Mouse (Mus musculus) cerebellum, adult 2 months (tissue): Measurements from ENCODE around the gene Tpcn1. TPM values are rescaled to one million over a fixed set of nuclear protein-coding genes. Genes with fewer than 3 reads are reported as not detected.

Experiments used
- DNase-seq, 2 experiments: peaks; one replicate each; pipeline ENCODE4 v3.0.0; 2021
- H3K27ac ChIP-seq: fragments of 200-500 bp; 2 replicates; pipeline ENCODE4 v1.5.1; 2012; ENCODE audit warnings: low read length, control low read depth, inconsistent platforms; ENCODE audit not compliant: insufficient read depth
- H3K27me3 ChIP-seq: fragments of 200-500 bp; 2 replicates; pipeline ENCODE4 v1.6.1; 2012; ENCODE audit warnings: inconsistent platforms, mild to moderate bottlenecking, low read length, moderate library complexity; ENCODE audit not compliant: control insufficient read depth, insufficient read depth
- H3K4me1 ChIP-seq: fragments of 200-500 bp; 2 replicates; pipeline ENCODE4 v1.6.1; 2011; ENCODE audit warnings: low read length; ENCODE audit not compliant: control insufficient read depth, insufficient read depth
- H3K4me3 ChIP-seq: fragments of 200-500 bp; replicated peaks from 2 replicates; pipeline ENCODE3; 2011; ENCODE audit warnings: mild to moderate bottlenecking, low read depth, low read length, control low read depth; ENCODE audit not compliant: insufficient read depth
- CTCF ChIP-seq: fragments of 200-500 bp; IDR thresholded peaks from 2 replicates; pipeline ENCODE4 v1.5.1; 2011; ENCODE audit warnings: low read depth, mild to moderate bottlenecking, control low read depth, low read length, moderate library complexity, borderline replicate concordance; ENCODE audit not compliant: insufficient read depth
- POLR2A ChIP-seq: fragments of 200-500 bp; IDR thresholded peaks from 2 replicates; pipeline ENCODE4 v1.6.1; 2011; ENCODE audit warnings: low read length, control low read depth, borderline replicate concordance; ENCODE audit not compliant: insufficient read depth
- WGBS: fragments of 180-500 bp; shearing (Covaris S2); methylation state at CpG from one replicate; pipeline ENCODE4 v1.1.7; 2018; 5-methylcytosine and 5-hydroxymethylcytosine counted together
- polyA plus RNA-seq: library from polyadenylated mRNA; depleted of rRNA; stranded (reverse); fragments of >200 nt; gene quantifications from 2 replicates; pipeline ENCODE4 v1.2.3, GENCODE M21; 2012; rRNA removed

Gene Tpcn1
- polyA plus RNA-seq, 1 experiment: 47.3 TPM

DNA sequence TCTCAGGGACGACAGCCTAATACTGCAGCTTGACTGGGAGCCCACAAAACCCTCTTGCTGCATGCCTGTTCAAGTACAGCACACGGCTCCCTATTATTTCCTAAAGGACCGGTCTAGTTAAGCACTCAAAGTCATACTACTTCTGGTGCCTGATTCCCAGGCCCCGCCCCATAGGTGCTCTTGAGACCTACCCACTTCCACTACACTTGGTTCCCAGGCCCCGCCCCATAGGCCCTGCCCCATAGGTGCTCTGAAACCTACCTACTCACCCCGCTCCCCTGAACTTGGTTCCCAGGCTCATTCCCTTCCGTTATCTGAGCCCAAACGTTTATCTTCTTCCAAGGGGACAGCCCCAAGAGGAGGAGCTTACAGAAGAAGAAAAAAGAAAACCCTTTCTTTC is 100.6 kb downstream of the Tpcn1 start:
- peaks cover 10% of the 10 kb centered on the region for H3K4me1 ChIP-seq
- H3K27me3 ChIP-seq: no peaks in the 10 kb centered on the region
- no peak overlapping the region for H3K4me3 ChIP-seq
- WGBS: 87% methylated on average over 8 of the region's 8 CpGs
- TF ChIP-seq POLR2A (no peak), CTCF (no peak)
- DNase-seq: no peak
- H3K27ac ChIP-seq: no peak overlapping the region

Other genes starting within 250 kb of the Tpcn1 start
- gene Lhx5, start 157.0 kb downstream of the Tpcn1 start, polyA plus RNA-seq: 7.7 and 9.7 TPM in 2 replicates
- 13.6 and 16.7 TPM in 2 replicates for gene Sdsl, start 115.9 kb downstream of the Tpcn1 start, polyA plus RNA-seq
- gene Sds, start 112.1 kb downstream of the Tpcn1 start, polyA plus RNA-seq: 0.36 and 0.52 TPM in 2 replicates
- gene Plbd2, start 85.0 kb downstream of the Tpcn1 start, polyA plus RNA-seq: 49.0 and 53.5 TPM in 2 replicates
- 8.2 TPM in 2 replicates for gene Slc8b1, start 77.5 kb downstream of the Tpcn1 start, polyA plus RNA-seq
- gene Iqcd, start 343 bp upstream of the Tpcn1 start, polyA plus RNA-seq: 1.8 and 2.0 TPM in 2 replicates
- 43.7 and 47.3 TPM in 2 replicates for gene Rita1, start 23.9 kb upstream of the Tpcn1 start, polyA plus RNA-seq
- gene Ddx54, start 24.1 kb upstream of the Tpcn1 start, polyA plus RNA-seq: 24.1 and 25.4 TPM in 2 replicates
- 0.24 and 0.31 TPM in 2 replicates for gene Cfap73, start 45.6 kb upstream of the Tpcn1 start, polyA plus RNA-seq
- 24.7 and 30.5 TPM in 2 replicates for gene Rasal1, start 60.1 kb upstream of the Tpcn1 start, polyA plus RNA-seq
- gene Dtx1, start 123.3 kb upstream of the Tpcn1 start, polyA plus RNA-seq: 123 and 127 TPM in 2 replicates
- 0.41 and 0.80 TPM in 2 replicates for gene Oas2, start 161.2 kb upstream of the Tpcn1 start, polyA plus RNA-seq
- 0.08 TPM in 2 replicates for gene Oas3, start 189.0 kb upstream of the Tpcn1 start, polyA plus RNA-seq
- gene Oas1e, start 206.9 kb upstream of the Tpcn1 start, polyA plus RNA-seq: not detected in 2 replicates
- 1.2 and 2.0 TPM in 2 replicates for gene Oas1c, start 223.8 kb upstream of the Tpcn1 start, polyA plus RNA-seq